Mouse (Mus musculus) CD4-positive helper T cell, adult 2 months (primary cell): ENCODE measurements around the gene Irf7.

Source experiments
- DNase-seq: peaks from one replicate; pipeline ENCODE4 v3.0.0-alpha.2; 2012; ENCODE audit warnings: low read depth, missing footprints, low spot score

Irf7 gene

GRCm38 (mm10) chr7:141265739-141266561, at the start of gene Irf7:
Irf7 (minus strand) TSS chr7:141266481.
- peak; percentile 91 for DNase-seq

GRCm38 (mm10) chr7:141315974-141316373, 49.7 kb upstream of the Irf7 start:
- peak; percentile 71 for DNase-seq

- DNase-seq = no peak
Measured at GRCm38 (mm10) chr7:141315076-141315475, 48.8 kb upstream of the Irf7 start.

GRCm38 (mm10) chr7:141314416-141314815, 48.1 kb upstream of the Irf7 start:
- DNase-seq = no peak

- DNase-seq = no peak
Measured at GRCm38 (mm10) chr7:141304537-141304936, 38.3 kb upstream of the Irf7 start.

- DNase-seq = peak; percentile 66
Measured at GRCm38 (mm10) chr7:141302702-141303268, 36.5 kb upstream of the Irf7 start.

- DNase-seq = no peak
Measured at GRCm38 (mm10) chr7:141301386-141301785, 35.1 kb upstream of the Irf7 start.

- DNase-seq = no peak
Measured at GRCm38 (mm10) chr7:141299175-141299574, 32.9 kb upstream of the Irf7 start.

- DNase-seq = no peak
Measured at GRCm38 (mm10) chr7:141297926-141298650, 31.8 kb upstream of the Irf7 start.

GRCm38 (mm10) chr7:141294479-141294878, 28.2 kb upstream of the Irf7 start:
- no peak for DNase-seq

GRCm38 (mm10) chr7:141293852-141294471, 27.7 kb upstream of the Irf7 start:
- no peak for DNase-seq

GRCm38 (mm10) chr7:141292583-141293388, 26.5 kb upstream of the Irf7 start:
- DNase-seq = no peak

GRCm38 (mm10) chr7:141291921-141292582, 25.8 kb upstream of the Irf7 start, which contains the start of gene Drd4:
Drd4 (plus strand) TSS chr7:141292006.
- DNase-seq = no peak

GRCm38 (mm10) chr7:141288042-141288441, 21.8 kb upstream of the Irf7 start:
- DNase-seq = no peak

GRCm38 (mm10) chr7:141282756-141283155, 16.5 kb upstream of the Irf7 start:
- DNase-seq = no peak

GRCm38 (mm10) chr7:141281442-141281841, 15.2 kb upstream of the Irf7 start:
- DNase-seq = no peak

GRCm38 (mm10) chr7:141278766-141279590, 12.7 kb upstream of the Irf7 start, which contains the start of gene Sct:
Sct (minus strand) TSS chr7:141279133.
- peak; percentile 42 for DNase-seq

- DNase-seq = no peak
Measured at GRCm38 (mm10) chr7:141277701-141278678, 11.7 kb upstream of the Irf7 start.
